Mouse (Mus musculus): Measurements from ENCODE around the gene Tifab.

GRCm38 (mm10) chr13:56178416-56179035, at the start of gene Tifab:
- TF ChIP-seq POLR2A (IDR thresholded peaks at IDR 0.05; ENCODE audit: extremely low read depth, insufficient read depth, low read length), result no peak
- TF ChIP-seq CTCF (IDR thresholded peaks at IDR 0.05; ENCODE audit: low read depth, low read length), result no peak

Data from liver, adult 2 months (tissue).